Mouse (Mus musculus): Measurements from ENCODE around the gene Gm4969.

GRCm38 (mm10) chr7:19085495-19085894 is 32.7 kb downstream of the Gm4969 start:
- TF ChIP-seq CTCF (IDR thresholded peaks at IDR 0.05; ENCODE audit: control insufficient read depth, insufficient read depth, insufficient replicate concordance, low read depth, low read length) (no peak), POLR2A (IDR thresholded peaks at IDR 0.05; ENCODE audit: control insufficient read depth, low read depth, low read length) (no peak)
